Mouse (Mus musculus) liver, embryonic 16.5 days (tissue): ENCODE data around the gene Micu2. TPM values are rescaled to one million over a fixed set of nuclear protein-coding genes. Genes with fewer than 3 reads are reported as not detected.

ENCODE experiments used
- ATAC-seq: fragments of 200-750 bp; cut with Nextera tagmentation; 2 replicates; pipeline ENCODE4 v1.8.0; 2017; ENCODE audit warnings: low read depth, mild to moderate bottlenecking, moderate number of reproducible peaks, moderate library complexity
- H3K27ac ChIP-seq: fragments of 300-500 bp; sonication (generic); 2 replicates; pipeline ENCODE4 v1.5.1; 2014; ENCODE audit warnings: mild to moderate bottlenecking, low read length
- H3K27me3 ChIP-seq: fragments of 300-500 bp; sonication (generic); 2 replicates; pipeline ENCODE4 v1.6.1; 2014; ENCODE audit warnings: low read depth, low read length, mixed read lengths; ENCODE audit not compliant: control insufficient read depth, insufficient read depth
- H3K36me3 ChIP-seq: fragments of 300-500 bp; sonication (generic); 2 replicates; pipeline ENCODE4 v1.6.1; 2014; ENCODE audit warnings: mild to moderate bottlenecking; ENCODE audit not compliant: control insufficient read depth, insufficient read depth
- H3K4me1 ChIP-seq: fragments of 300-500 bp; sonication (generic); 2 replicates; pipeline ENCODE4 v1.6.1; 2014; ENCODE audit warnings: low read depth, low read length, mixed read lengths; ENCODE audit not compliant: control insufficient read depth
- H3K4me2 ChIP-seq: fragments of 300-500 bp; sonication (generic); 2 replicates; pipeline ENCODE4 v1.6.1; 2014; ENCODE audit warnings: low read depth, low read length, mixed read lengths
- H3K4me3 ChIP-seq: fragments of 300-500 bp; sonication (generic); 2 replicates; pipeline ENCODE4 v1.5.1; 2014; ENCODE audit warnings: low read depth, mild to moderate bottlenecking, low read length
- H3K9ac ChIP-seq: fragments of 300-500 bp; sonication (generic); 2 replicates; pipeline ENCODE4 v1.6.1; 2014; ENCODE audit warnings: low read depth, low read length
- H3K9me3 ChIP-seq: fragments of 300-500 bp; sonication (generic); replicated peaks from 2 replicates; pipeline ENCODE4 v1.6.1; 2016; ENCODE audit warnings: low read length; ENCODE audit not compliant: control insufficient read depth
- WGBS: fragments of 180-500 bp; shearing (Covaris S2); extraction: QIAGEN DNeasy Blood & Tissue Kit; methylation state at CpG from one replicate; pipeline ENCODE4 v1.1.7; 2014; ENCODE audit not compliant: insufficient replicate concordance; 5-methylcytosine and 5-hydroxymethylcytosine counted together
- polyA plus RNA-seq: library from polyadenylated mRNA; unstranded; fragments of >200 nt; fragmentation: Nextera tagmentation; extraction: Ambion mirVana; gene quantifications from 2 replicates; pipeline ENCODE4 v1.2.1, GENCODE M21; 2015

Gene Micu2
- polyA plus RNA-seq, 1 experiment from 2014 or later = 34.1 TPM

DNA sequence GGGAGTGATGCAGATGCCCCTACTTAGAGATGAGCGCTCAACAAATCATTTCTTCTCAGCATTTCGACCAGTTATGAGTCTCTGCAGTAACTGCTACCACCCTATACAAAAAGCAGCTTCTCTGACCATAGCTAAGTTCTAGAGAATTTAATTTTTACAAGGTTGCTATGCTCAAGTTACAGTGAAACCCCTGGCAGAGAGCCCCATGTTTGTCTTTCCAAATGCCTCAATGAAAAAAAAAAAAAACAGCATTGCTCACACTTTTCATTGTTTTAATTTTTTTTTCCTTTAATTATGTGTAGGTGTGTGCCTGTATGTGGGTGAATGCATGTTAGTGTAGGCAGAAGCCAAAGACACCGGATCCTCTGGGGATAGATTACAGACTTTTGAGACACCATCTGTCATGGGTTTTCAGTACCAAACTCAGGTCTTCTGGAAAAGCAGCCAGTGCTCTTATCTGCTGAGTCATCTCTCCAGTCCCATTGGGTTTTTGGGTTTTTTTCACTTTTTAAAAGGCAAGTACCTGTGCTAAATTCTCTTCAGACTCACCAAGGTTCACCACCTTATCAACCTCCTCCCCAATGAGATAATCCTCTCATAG is 132.3 kb downstream of the Micu2 start:
- Histone ChIP-seq H3K27ac (no peak overlapping the region), H3K27me3 (no peaks in the 10 kb centered on the region), H3K36me3 (no peaks in the 10 kb centered on the region), H3K9ac (no peak overlapping the region), H3K4me1 (no peaks in the 10 kb centered on the region; the same call in 1 of the 2 replicates), H3K4me3 (no peak overlapping the region), H3K9me3 (no peaks in the 10 kb centered on the region), H3K4me2 (no peak overlapping the region)
- WGBS = 72% methylated on average over 3 of the region's 3 CpGs
- no peak for ATAC-seq

Other genes with a start within 250 kb of the Micu2 start
- 5.2 and 6.1 TPM in 2 replicates for gene Lats2, start 240.9 kb downstream of the Micu2 start, polyA plus RNA-seq
- gene Sap18, start 201.1 kb downstream of the Micu2 start, polyA plus RNA-seq = 8.2 and 10.1 TPM in 2 replicates
- gene Ska3, start 173.1 kb downstream of the Micu2 start, polyA plus RNA-seq = 16.6 and 19.1 TPM in 2 replicates
- gene Mrpl57, start 173.0 kb downstream of the Micu2 start, polyA plus RNA-seq = 114 and 119 TPM in 2 replicates
- 12.5 and 12.7 TPM in 2 replicates for gene Zdhhc20, start 109.0 kb downstream of the Micu2 start, polyA plus RNA-seq
- 0.37 and 0.45 TPM in 2 replicates for gene Fgf9, start 71.3 kb upstream of the Micu2 start, polyA plus RNA-seq